Mouse (Mus musculus) heart, postnatal 0 days (tissue): ENCODE measurements at regions not wholly inside any gene's neighbourhood (a gene's known extent, or its start where the extent isn't known, plus 50 kb on each side); places are given as distances from the start of the nearest gene placed in this dataset.

ENCODE experiments used
- CTCF ChIP-seq: IDR thresholded peaks from 2 replicates; pipeline ENCODE4 v1.5.1; 2016; ENCODE audit warnings: antibody characterized with exemption, control low read depth, low read depth
- EP300 ChIP-seq: IDR thresholded peaks from 2 replicates; pipeline ENCODE4 v1.6.1; 2016; ENCODE audit warnings: antibody characterized with exemption, low read depth

DNA sequence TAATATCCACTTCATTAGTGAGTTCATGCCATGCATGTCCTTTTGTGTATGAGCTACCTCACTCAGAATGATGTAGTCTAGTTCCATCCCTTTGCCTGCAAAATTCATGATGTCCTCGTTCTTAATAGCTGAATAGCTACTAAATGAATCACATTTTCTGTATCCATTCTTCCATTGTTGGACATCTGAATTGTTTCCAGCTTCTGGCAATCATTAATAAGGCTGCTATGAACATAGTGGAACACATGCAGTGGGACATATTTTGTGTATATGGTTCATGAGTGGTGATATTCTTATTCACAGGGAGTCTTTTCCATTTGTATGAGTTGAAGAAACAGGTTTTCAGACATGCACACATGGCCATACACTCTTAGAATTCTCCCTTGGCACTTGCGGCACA, 1092.2 kb upstream of the 1700008P02Rik start:
- TF ChIP-seq CTCF (no peak), EP300 (no peak)
